Mouse (Mus musculus): Measurements from ENCODE around the gene Zfp607a.
"Not testable (repeated sequence)": the region's sequence is repeated elsewhere in the genome, so short reads cannot be mapped to it uniquely, and the experiment has no call there.

The Zfp607a gene

GRCm38 (mm10) chr7:27857227-27857626 lies at the start of gene Zfp607a:
Gene Zfp607a (plus strand): TSS chr7:27857527.
- CTCF ChIA-PET: interaction anchor here in 1 of 4 experiments (0.7 kb wide), 1 partner anchor 298 kb away, joined by 3 read pairs; no protein-coding TSS in a partner anchor
- POLR2A ChIA-PET: interaction anchor here in 3 of 4 experiments (0.6 to 2.0 kb wide), 4 partner anchors 17 to 739 kb away, joined by 4 to 7 read pairs (median 6); no protein-coding TSS in a partner anchor

DNA sequence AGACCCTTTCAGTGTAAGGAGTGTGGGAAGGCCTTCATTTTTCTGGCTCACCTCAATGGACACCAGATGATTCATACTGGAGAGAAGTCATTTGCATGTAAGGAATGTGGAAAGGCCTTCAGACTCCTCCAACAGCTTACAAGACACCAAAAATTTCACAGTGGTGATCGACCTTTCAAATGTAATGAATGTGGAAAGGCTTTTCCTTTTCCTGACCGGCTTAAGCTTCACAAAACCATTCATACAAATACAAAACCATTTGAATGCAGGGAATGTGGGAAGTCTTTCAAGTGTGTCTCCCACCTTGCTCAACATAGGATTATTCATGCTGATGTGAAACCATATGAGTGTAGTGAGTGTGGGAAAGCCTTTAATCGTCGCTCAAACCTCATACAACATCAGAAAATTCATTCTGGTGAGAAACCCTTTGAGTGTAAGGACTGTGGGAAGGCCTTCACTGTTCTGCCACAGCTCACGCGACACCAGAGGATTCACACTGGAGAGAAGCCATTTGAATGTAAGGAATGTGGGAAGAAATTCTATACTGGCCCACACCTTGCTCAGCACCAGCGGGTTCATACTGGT lies 38.7 kb upstream of the Zfp607a start:
- CTCF ChIA-PET: interaction anchor here in 1 of 4 experiments (0.6 kb wide), 1 partner anchor 348 kb away, joined by 3 read pairs; no protein-coding TSS in a partner anchor
- POLR2A ChIA-PET: interaction anchor here in 3 of 4 experiments (0.5 to 1.4 kb wide), 8 partner anchors 14 to 195 kb away, joined by 3 to 7 read pairs (median 4); partner anchors contain the start of genes Zfp607b (in 1 of the 3) and Zfp850 (in 1 of the 3)

DNA sequence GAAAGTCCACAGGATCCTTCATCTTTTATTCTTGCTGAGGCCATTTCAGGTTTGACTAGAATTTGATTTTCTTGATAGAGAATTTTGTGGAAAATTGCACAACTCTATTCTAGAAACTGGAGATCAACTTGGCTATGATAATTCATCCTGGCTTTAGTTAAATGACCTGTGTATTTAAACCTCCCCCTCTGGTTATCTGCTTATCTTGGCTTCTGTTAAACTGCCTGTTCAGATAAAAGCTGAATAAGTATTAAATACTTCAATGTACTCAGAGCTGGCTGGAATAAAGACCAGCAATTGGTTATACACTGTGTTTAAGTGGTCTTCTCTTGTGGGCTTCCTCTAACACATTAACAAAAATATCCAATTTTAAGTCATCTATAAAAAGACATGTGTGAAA lies 34.7 kb upstream of the Zfp607a start:
- POLR2A ChIA-PET: no interaction called here
- CTCF ChIA-PET: no interaction called here

DNA sequence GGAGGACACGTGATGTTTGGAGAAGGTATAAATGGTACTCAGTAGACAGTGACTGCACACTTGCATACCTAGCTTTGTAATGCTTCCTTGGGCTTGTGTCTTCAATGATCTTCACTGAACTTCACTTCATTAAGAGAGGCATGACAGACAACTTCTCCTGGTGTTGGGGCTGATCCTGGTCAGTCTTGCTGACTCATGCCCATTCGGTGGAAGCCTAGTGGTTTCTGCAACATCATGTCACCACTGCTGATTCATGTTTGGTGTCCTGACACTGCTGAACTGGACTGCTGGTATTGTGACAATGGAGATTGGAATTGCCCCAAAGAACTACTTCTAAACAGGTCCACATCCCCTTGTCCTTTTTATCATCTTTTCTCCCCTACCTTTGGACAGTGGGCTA lies 23.2 kb upstream of the Zfp607a start:
- CTCF ChIA-PET: no interaction called here
- POLR2A ChIA-PET: no interaction called here

DNA sequence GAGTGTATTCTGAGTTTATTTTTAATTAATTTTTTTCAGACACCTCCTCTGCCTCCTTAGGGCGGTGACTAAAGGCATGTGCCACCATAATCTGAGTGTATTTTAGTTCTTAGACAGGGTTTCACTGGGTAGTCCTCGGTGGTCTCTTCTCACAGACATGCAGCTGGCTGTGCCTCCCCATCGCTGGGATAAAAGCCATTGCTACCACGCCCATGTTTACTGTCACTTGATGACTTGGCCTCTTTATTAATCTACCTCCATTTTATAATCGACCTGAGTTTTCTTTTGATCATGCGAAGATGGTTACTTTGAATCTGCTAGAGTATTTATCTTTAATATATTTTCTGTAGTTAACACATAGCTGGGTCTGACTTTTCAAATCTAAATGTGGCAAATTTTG lies 19.4 kb upstream of the Zfp607a start:
- ChIA-PET CTCF (no interaction called here), POLR2A (interaction anchor here in 2 of 4 experiments (0.9 to 1.6 kb wide), 5 partner anchors 11 to 107 kb away, joined by 3 to 5 read pairs (median 3); partner anchors contain the start of gene Zfp60 (in 1 of the 2))

DNA sequence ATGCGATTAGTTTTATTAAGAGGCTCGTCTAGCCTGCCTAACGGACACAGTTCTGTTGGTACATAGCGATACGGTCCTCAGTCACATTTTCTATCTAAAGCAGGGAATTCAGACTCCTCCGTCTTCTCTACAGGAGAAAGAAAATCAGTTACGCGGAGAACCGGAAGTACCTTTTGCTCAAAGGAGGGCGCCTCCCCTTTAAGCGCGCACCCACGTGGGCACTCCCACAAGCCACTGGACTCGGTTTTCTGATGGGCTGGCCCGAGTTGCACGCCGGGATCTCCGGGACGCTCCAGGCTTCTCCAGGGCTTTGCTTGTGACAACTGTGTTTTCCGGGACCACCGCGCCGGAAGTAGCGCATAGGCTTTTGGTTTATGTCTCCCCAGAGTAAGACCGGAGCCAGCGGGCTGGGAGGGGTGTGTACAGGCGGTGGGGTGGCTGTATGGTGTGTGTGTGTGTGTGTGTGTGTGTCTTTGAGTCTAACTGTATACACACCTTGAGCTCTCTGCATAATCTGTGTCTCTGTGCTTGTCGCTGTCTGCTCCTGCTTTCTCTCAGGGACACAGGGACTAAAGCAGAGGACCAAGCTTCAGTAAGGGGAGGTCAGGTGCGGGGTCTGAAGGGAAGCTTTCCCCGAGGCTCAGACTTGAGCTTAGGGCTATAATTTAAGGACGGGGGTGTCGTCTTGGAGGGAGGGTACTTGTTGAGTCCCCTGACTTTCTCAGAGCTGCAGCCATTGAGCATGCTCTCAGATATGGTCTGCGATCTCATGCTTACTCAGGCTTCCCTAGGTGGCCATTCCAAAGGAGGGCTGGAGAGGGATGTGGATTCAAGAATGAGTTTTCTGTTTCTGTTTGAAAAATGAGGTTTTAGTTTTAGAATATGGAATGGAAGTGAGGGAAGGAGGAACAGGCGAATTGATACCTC lies 18.7 kb upstream of the Zfp607a start, which contains the start of gene Zfp59:
TSS of gene Zfp59 (plus strand) at position 285 of the 927 bp plus-strand sequence.
- CTCF ChIA-PET: interaction anchor here in 1 of 4 experiments (0.6 kb wide), 2 partner anchors 147 to 566 kb away, joined by 3 read pairs; no protein-coding TSS in a partner anchor
- POLR2A ChIA-PET: interaction anchor here in 2 of 4 experiments (0.6 to 1.6 kb wide), 8 partner anchors 13 to 331 kb away, joined by 3 to 4 read pairs (median 3); partner anchors contain the start of genes Fbl (in 1 of the 2), Zfp60 (in 1 of the 2) and Zfp850 (in 1 of the 2)

GRCm38 (mm10) chr7:27839596-27839995 lies 17.7 kb upstream of the Zfp607a start:
- ChIA-PET CTCF (no interaction called here), POLR2A (interaction anchor here in 3 of 4 experiments (0.6 to 4.2 kb wide), 20 partner anchors 8 to 1565 kb away, joined by 3 to 27 read pairs (median 4); partner anchors contain the start of genes Zfp607a (in 1 of the 3) and Zfp607b (in 1 of the 3))

DNA sequence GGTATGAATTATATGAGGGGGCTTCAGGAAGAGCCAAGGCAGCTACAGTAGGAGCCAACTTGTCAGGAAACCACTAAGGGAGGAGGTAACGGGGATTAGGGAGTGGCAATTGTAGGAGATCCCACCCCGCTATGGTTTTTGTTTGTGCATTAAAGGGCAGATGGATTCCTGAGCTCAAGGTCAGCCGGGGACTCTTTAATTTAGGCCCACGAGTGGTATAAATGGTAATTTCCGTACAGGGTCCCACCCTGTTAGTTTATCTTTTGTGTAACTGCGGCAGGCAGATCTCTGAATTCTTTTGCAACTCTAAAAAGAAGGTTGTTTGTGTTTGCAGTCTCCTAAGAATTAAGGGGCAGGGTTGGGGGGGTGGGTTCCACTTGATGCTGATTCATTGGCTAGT lies 17.2 kb upstream of the Zfp607a start:
- CTCF ChIA-PET: no interaction called here
- POLR2A ChIA-PET: interaction anchor here in 3 of 4 experiments (0.6 to 4.2 kb wide), 23 partner anchors 8 to 1564 kb away, joined by 3 to 27 read pairs (median 4); partner anchors contain the start of genes Zfp607a (in 1 of the 3) and Zfp607b (in 1 of the 3)

- CTCF ChIA-PET: interaction anchor here in 1 of 4 experiments (0.6 kb wide), 1 partner anchor 55 kb away, joined by 4 read pairs; no protein-coding TSS in a partner anchor
- POLR2A ChIA-PET: interaction anchor here in 3 of 4 experiments (0.6 to 3.3 kb wide), 21 partner anchors 8 to 320 kb away, joined by 3 to 27 read pairs (median 3); partner anchors contain the start of genes Zfp60 (in 2 of the 3), Dyrk1b (in 1 of the 3), Fbl (in 1 of the 3) and Zfp607b (in 1 of the 3)
Measured at GRCm38 (mm10) chr7:27859301-27860251, 2.2 kb downstream of the Zfp607a start.

DNA sequence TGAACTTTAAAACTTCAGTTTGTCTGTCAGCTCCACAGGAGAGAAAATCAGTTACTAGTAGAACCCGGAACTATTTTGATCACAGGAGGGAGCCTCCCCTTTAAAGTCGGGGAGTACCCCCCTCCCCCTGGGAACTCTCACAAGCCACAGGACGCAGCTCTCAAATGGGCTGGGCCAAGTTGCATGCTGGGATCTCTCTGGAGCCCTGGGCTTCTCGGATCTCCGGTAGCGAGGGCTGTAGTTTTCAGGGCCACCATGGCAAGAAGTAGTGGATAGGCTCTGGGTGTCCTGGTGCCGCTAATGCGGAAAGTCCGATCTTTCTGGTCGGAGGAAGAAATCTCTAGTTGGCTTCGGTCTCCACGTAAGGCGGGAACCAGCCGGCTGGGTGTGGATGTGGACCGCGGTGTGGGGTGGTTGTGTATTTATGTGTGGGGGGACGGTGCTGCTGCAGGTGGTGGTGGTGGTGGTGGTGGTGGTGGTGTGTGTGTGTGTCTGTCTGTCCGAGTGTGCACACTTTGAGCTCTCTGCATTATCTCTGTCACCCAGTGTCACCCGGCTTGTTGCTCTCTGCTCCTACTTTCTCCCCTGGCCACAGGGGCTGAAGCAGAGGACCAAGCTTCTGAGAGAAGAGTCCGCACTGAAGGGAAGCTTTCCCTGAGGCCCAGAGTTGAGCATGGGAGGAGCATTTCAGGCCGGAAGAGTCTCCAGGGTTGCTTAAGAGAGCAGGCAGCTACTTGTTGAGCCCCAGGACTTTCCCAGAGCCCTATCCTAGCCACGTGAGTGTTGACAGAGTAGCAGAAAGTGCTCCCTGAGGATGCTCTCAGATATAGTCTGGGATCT lies 3.3 kb downstream of the Zfp607a start:
- ChIA-PET POLR2A (interaction anchor here in 3 of 4 experiments (0.6 to 3.3 kb wide), 26 partner anchors 9 to 461 kb away, joined by 3 to 27 read pairs (median 3); partner anchors contain the start of genes Zfp60 (in 2 of the 3), Dyrk1b (in 1 of the 3), Fbl (in 1 of the 3) and Zfp607b (in 1 of the 3)), CTCF (interaction anchor here in 3 of 4 experiments (0.6 to 0.7 kb wide), 4 partner anchors 34 to 916 kb away, joined by 3 to 4 read pairs (median 3); no protein-coding TSS in a partner anchor)

DNA sequence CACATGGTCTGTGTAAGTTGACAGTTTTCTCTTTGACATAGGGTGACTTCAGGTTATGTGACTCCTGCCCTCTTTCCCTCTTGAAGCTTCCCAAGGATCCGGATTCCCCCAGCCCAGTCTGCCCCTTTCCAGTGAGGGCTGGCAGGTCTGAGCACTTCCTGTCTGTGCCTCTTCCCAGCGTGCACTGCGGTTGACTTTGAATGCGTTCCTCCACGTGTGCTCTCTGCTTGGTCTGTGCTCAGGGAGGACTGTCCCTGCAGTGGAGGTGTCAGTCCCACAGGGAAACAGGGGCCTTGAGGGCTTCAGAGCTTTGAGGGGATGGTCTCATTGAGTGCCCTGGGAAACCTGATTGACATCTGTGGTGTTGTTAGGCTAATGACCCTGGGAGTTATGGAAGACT lies 5.3 kb downstream of the Zfp607a start:
- ChIA-PET CTCF (interaction anchor here in 1 of 4 experiments (0.6 kb wide), 1 partner anchor 9 kb away, joined by 4 read pairs; no protein-coding TSS in a partner anchor), POLR2A (interaction anchor here in 1 of 4 experiments (0.6 to 0.7 kb wide), 2 partner anchors 22 to 285 kb away, joined by 3 to 4 read pairs; no protein-coding TSS in a partner anchor)

- ChIA-PET CTCF (interaction anchor here in 2 of 4 experiments (0.6 to 1.0 kb wide), 2 partner anchors 99 to 266 kb away, joined by 3 to 10 read pairs; no protein-coding TSS in a partner anchor), POLR2A (no interaction called here)
Measured at GRCm38 (mm10) chr7:27881721-27882120, 24.4 kb downstream of the Zfp607a start.

DNA sequence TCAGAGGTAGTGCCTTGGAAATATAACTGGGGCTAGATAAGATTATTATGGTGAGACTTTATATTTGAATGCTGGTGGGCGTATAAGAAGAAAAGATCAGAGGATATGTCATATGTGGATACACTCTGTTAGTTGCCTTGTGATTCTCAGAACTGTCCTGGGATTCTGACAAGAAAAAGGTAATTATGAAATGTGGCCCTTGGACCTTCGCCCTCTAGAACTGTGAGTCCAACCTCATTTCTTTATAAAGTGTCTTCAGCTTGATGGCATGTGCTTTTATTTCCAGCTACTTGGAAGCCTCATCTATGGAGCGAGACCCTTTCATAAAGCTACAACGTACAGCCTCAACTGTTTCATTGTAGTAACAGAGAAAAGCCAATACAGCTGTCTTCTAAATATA lies 43.3 kb downstream of the Zfp607a start:
- CTCF ChIA-PET: no interaction called here
- POLR2A ChIA-PET: interaction anchor here in 1 of 4 experiments (1.1 kb wide), 1 partner anchor 27 kb away, joined by 3 read pairs; no protein-coding TSS in a partner anchor

DNA sequence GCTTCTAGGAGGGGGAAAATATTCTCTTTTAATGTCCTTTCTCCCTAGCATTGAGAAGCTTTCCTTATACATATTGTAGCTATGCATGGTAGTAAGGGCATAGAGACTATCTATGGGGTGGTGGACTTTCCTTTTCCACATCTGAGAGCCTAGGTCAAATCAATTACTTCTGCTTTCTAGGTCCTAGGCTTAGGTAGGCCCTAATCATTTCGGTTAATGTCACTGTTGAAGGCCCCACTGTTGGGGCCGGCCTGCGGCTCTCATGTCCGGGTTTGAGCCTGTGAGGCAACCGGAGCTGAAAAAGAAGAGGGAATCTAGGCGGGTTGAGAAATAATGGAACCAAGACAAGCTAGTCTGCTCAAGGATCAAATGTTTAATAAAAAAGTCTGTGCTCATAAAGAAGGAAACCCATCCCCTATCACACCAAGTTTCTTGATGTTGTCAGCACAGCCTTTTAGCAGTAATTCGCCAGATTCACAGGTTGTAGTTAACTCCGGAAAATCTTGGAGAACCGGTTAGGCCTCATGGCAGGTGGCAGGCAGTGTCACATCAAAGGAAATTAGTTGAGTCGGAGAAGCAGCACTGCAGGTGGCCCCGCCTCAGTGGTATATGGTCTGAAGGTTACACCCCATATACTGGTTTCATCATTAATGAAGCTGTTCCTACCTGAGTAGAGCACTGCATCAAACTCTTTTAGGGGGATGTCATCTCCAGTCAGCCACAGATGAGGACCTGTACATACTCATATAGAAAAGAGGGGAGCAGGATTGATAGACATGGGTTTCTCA lies 47.9 kb downstream of the Zfp607a start:
- CTCF ChIA-PET: no interaction called here
- POLR2A ChIA-PET: no interaction called here

DNA sequence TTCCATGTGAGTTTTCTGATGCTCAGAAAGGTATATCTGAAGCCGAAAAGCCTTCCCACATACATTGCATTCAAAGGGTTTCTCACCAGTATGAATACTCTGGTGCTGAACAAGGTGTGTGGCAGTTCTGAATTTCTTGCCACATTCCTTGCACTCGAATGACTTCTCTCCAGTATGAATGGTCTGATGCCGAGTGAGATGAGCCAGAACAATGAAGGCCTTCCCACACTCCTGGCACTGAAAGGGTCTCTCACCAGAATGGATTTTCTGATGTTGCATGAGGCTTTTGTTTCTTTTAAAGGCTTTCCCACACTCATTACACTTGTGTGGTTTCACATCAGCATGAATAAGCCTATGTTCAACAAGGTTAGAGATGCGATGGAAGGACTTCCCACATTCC lies 53.6 kb downstream of the Zfp607a start:
- CTCF ChIA-PET, POLR2A ChIA-PET: not testable (repeated sequence)

DNA sequence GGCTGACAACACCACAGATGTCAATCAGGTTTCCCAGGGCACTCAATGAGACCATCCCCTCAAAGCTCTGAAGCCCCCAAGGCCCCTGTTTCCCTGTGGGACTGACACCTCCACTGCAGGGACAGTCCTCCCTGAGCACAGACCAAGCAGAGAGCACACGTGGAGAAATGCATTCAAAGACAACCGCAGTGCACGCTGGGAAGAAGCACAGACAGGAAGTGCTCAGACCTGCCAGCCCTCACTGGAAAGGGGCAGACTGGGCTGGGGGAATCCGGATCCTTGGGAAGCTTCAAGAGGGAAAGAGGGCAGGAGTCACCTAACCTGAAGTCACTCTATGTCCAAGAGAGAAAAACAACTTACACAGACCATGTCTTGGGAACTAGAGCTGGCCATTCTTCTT lies 69.7 kb downstream of the Zfp607a start:
- POLR2A ChIA-PET: interaction anchor here in 1 of 4 experiments (1.0 kb wide), 1 partner anchor 193 kb away, joined by 3 read pairs; no protein-coding TSS in a partner anchor
- CTCF ChIA-PET: interaction anchor here in 1 of 4 experiments (0.6 kb wide), 1 partner anchor 193 kb away, joined by 3 read pairs; no protein-coding TSS in a partner anchor

All from embryonic stem cell, embryonic (primary cell).